Mouse (Mus musculus) limb, embryonic 12.5 days (tissue): ENCODE data around the gene Sephs1. TPM values are rescaled to one million over a fixed set of nuclear protein-coding genes. Genes with fewer than 3 reads are reported as not detected.

Experiments
- ATAC-seq: fragments of 200-750 bp; cut with Nextera tagmentation; 2 replicates; pipeline ENCODE4 v1.8.0; 2017; ENCODE audit warnings: low read depth, moderate TSS enrichment; ENCODE audit not compliant: insufficient number of reproducible peaks, insufficient read depth, low FRiP score, low TSS enrichment
- H3K27ac ChIP-seq: fragments of 300-500 bp; sonication (generic); 2 replicates; pipeline ENCODE4 v1.5.1; 2016; ENCODE audit warnings: mild to moderate bottlenecking, moderate library complexity
- H3K27me3 ChIP-seq: fragments of 300-500 bp; sonication (generic); 2 replicates; pipeline ENCODE4 v1.6.1; 2016; ENCODE audit warnings: mild to moderate bottlenecking, moderate library complexity
- H3K36me3 ChIP-seq: fragments of 300-500 bp; sonication (generic); 2 replicates; pipeline ENCODE4 v1.6.1; 2016; ENCODE audit warnings: mild to moderate bottlenecking, moderate library complexity
- H3K4me1 ChIP-seq: fragments of 300-500 bp; sonication (generic); replicated peaks from 2 replicates; pipeline ENCODE4 v1.6.1; 2016
- H3K4me2 ChIP-seq: fragments of 300-500 bp; sonication (generic); 2 replicates; pipeline ENCODE4 v1.6.1; 2016; ENCODE audit warnings: mild to moderate bottlenecking, moderate library complexity
- H3K4me3 ChIP-seq: fragments of 300-500 bp; sonication (generic); replicated peaks from 2 replicates; pipeline ENCODE4 v1.5.1; 2016; ENCODE audit warnings: mild to moderate bottlenecking
- H3K9ac ChIP-seq: fragments of 300-500 bp; sonication (generic); replicated peaks from 2 replicates; pipeline ENCODE4 v1.6.1; 2016; ENCODE audit warnings: mild to moderate bottlenecking, moderate library complexity
- H3K9me3 ChIP-seq: fragments of 300-500 bp; sonication (generic); 2 replicates; pipeline ENCODE4 v1.6.1; 2016; ENCODE audit warnings: mild to moderate bottlenecking, moderate library complexity
- WGBS: fragments of 180-500 bp; shearing (Covaris S2); methylation state at CpG from one replicate; pipeline ENCODE4 v1.1.7; 2016; 5-methylcytosine and 5-hydroxymethylcytosine counted together
- polyA plus RNA-seq: library from polyadenylated mRNA; unstranded; fragments of >200 nt; fragmentation: Nextera tagmentation; extraction: Ambion mirVana; gene quantifications from 2 replicates; pipeline ENCODE4 v1.2.1, GENCODE M21; 2016

Gene Sephs1
- polyA plus RNA-seq, 1 experiment from 2014 or later: 130 TPM

- 68% methylated on average over 3 of the region's 3 CpGs for WGBS
- Histone ChIP-seq H3K9me3 (no peaks in the 10 kb centered on the region), H3K4me3 (no peak overlapping the region), H3K4me2 (no peak overlapping the region), H3K36me3 (no peaks in the 10 kb centered on the region), H3K4me1 (peaks cover 7% of the 10 kb centered on the region; the same call in 1 of the 2 replicates), H3K9ac (no peak overlapping the region), H3K27ac (no peak overlapping the region), H3K27me3 (no peaks in the 10 kb centered on the region)
- ATAC-seq: no peak
These were observed 5.2 kb upstream of the Sephs1 start for GRCm38 (mm10) chr2:4876131-4876530.

- peak; percentile 20; the same call in 1 of the 2 replicates for ATAC-seq
- Histone ChIP-seq H3K27me3 (no peaks in the 10 kb centered on the region), H3K9me3 (no peaks in the 10 kb centered on the region), H3K4me2 (peak overlapping the region; percentile 70), H3K36me3 (peaks cover 18% of the 10 kb centered on the region), H3K27ac (peak overlapping the region; percentile 100), H3K4me1 (peaks cover 20% of the 10 kb centered on the region), H3K9ac (peak overlapping the region; percentile 99), H3K4me3 (peak overlapping the region; percentile 92)
- 2% methylated on average over 20 of the region's 20 CpGs for WGBS
These were observed 521 bp upstream of the Sephs1 start for GRCm38 (mm10) chr2:4880737-4881349.

DNA sequence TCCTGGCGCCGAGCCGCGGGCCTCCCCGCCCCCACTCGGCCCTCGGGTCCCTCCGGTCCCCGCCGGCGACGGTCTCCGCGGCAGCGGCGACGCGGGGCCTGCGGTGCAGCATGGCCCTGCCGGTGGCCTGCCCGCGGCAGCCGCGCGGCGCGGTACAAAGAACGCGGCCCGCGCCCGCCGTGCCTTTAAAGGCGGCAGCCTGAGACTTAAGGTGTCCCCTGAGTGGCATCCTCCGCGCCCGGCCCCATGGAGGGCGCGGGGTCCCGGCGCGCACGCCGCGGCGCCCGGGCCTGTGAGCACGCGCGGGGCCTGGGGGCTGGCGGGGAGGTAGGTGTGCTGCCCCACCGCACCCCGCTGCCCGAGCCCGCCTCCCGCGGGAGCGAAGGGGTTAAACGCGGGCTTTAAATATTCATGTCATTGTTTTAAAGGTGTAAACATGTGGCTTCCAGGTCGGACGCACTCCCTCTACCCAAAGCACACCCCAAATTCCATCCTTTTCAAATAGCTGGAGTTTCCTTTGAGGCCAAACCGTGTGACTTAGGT lies 956 bp downstream of the Sephs1 start:
- Histone ChIP-seq H3K9me3 (no peaks in the 10 kb centered on the region), H3K4me1 (peaks cover 20% of the 10 kb centered on the region), H3K36me3 (peaks cover 33% of the 10 kb centered on the region), H3K4me3 (peak overlapping the region; percentile 92), H3K27ac (peak overlapping the region; percentile 100), H3K27me3 (no peaks in the 10 kb centered on the region), H3K9ac (peak overlapping the region; percentile 99), H3K4me2 (peak overlapping the region; percentile 70)
- under 1% methylated on average over 56 of the region's 63 CpGs for WGBS
- ATAC-seq: peak; percentile 59

DNA sequence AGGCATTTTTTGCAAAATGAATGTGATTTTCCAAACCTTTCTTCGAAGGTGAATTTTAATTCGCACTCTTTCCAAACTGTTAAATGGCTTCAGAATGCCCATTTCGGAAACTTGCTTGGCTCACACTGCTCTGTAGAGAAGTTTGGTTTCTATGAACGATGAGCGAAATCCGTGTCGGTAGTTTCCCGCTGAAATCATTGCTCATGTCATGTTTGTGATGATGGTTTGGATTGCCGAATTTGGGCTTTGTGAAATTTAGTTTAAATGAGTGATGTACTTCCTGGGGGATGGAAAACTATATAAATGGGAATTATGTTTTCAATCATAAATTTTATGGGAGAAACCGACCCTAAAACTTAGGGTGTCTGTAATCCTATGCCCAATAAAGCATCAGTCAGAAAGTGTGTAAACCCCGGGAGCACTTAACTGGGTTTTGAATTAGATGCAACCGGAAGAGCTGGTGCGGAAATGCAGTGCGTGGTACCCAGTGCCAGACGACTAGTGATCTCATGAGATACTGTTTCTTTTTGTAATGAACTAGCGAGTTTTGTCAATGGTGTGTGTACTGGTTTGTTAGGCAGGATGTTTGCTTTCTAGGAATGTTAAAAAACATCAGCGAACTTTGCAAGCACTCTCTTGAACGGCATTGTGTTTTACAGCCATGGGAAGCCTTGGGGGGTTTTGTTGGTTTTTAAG lies 1.8 kb downstream of the Sephs1 start:
- WGBS: under 1% methylated on average over 18 of the region's 18 CpGs
- peaks cover 20% of the 10 kb centered on the region for H3K4me1 ChIP-seq
- H3K27me3 ChIP-seq: no peaks in the 10 kb centered on the region
- H3K27ac ChIP-seq: peak overlapping the region; percentile 100
- H3K4me3 ChIP-seq: peak overlapping the region; percentile 92
- H3K9me3 ChIP-seq: no peaks in the 10 kb centered on the region
- no peak for ATAC-seq
- H3K36me3 ChIP-seq: peaks cover 41% of the 10 kb centered on the region
- peak overlapping the region; percentile 70 for H3K4me2 ChIP-seq
- H3K9ac ChIP-seq: peak overlapping the region; percentile 99

DNA sequence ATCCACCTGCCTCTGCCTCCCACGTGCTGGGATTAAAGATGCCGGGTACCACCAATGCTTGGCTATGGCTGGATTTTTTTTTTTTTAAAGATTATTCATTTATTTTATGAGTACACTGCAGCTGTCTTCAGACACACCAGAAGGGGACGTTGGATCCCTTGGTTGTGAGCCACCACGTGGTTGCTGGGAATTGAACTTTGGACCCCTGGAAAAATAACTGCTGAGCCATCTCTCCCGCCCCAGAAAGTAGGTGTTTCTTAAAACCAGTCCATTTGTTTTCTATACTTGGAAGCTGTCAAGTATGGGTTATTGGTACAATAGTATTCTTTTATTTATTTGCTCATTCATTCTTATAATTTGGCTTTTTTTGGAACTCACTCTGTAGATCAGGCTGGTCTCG lies 5.5 kb downstream of the Sephs1 start:
- Histone ChIP-seq H3K36me3 (peaks cover 78% of the 10 kb centered on the region), H3K4me3 (no peak overlapping the region), H3K27ac (no peak overlapping the region), H3K27me3 (no peaks in the 10 kb centered on the region), H3K9ac (no peak overlapping the region), H3K4me2 (no peak overlapping the region), H3K4me1 (peaks cover 13% of the 10 kb centered on the region), H3K9me3 (no peaks in the 10 kb centered on the region)
- ATAC-seq: no peak
- 94% methylated on average over 6 of the region's 6 CpGs for WGBS

GRCm38 (mm10) chr2:4895598-4895997 lies 14.2 kb downstream of the Sephs1 start:
- WGBS: 84% methylated on average over 2 of the region's 2 CpGs
- no peak overlapping the region for H3K4me2 ChIP-seq

DNA sequence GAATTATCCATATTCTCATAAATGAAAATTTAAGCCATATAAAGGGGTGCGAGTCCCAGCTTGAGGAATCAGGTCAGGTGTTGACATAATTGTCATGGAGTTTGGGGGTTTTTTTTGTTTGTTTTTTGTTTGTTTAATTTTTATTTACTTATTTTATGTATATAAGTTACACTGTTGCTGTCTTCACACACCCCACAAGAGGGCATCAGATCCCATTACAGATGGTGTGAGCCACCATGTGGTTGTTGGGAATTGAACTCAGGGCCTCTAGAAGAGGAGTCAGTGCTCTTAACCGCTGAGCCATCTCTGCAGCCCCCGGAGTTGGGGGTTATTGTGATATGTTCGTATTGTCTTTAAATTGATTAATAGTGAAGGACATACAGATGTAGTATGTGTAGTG lies 15.6 kb downstream of the Sephs1 start:
- Histone ChIP-seq H3K4me2 (no peak overlapping the region), H3K27me3 (no peaks in the 10 kb centered on the region), H3K9ac (no peak overlapping the region), H3K36me3 (peaks cover 95% of the 10 kb centered on the region), H3K4me3 (no peak overlapping the region), H3K9me3 (no peaks in the 10 kb centered on the region), H3K4me1 (no peaks in the 10 kb centered on the region), H3K27ac (no peak overlapping the region)
- WGBS: 90% methylated on average over 4 of the region's 4 CpGs
- no peak for ATAC-seq

More at GRCm38 (mm10) chr2:4895598-4895997, 14.2 kb downstream of the Sephs1 start:
- Histone ChIP-seq H3K27me3 (no peaks in the 10 kb centered on the region), H3K4me1 (no peaks in the 10 kb centered on the region), H3K36me3 (peaks cover 94% of the 10 kb centered on the region), H3K9me3 (no peaks in the 10 kb centered on the region), H3K9ac (no peak overlapping the region), H3K27ac (no peak overlapping the region), H3K4me3 (no peak overlapping the region)
- no peak for ATAC-seq

GRCm38 (mm10) chr2:4900624-4901023 lies 19.3 kb downstream of the Sephs1 start:
- no peaks in the 10 kb centered on the region for H3K9me3 ChIP-seq
- H3K36me3 ChIP-seq: peaks cover 81% of the 10 kb centered on the region
- H3K27ac ChIP-seq: no peak overlapping the region
- no peak overlapping the region for H3K4me2 ChIP-seq
- no peak overlapping the region for H3K4me3 ChIP-seq
- no peaks in the 10 kb centered on the region for H3K4me1 ChIP-seq
- no peak overlapping the region for H3K9ac ChIP-seq
- WGBS: 93% methylated on average over 6 of the region's 6 CpGs
- H3K27me3 ChIP-seq: no peaks in the 10 kb centered on the region
- no peak for ATAC-seq

- H3K27me3 ChIP-seq: no peaks in the 10 kb centered on the region
- H3K9me3 ChIP-seq: no peaks in the 10 kb centered on the region
- H3K36me3 ChIP-seq: peaks cover 81% of the 10 kb centered on the region
- H3K4me1 ChIP-seq: no peaks in the 10 kb centered on the region
- ATAC-seq: no peak
- H3K4me3 ChIP-seq: no peak overlapping the region
- H3K4me2 ChIP-seq: no peak overlapping the region
- H3K9ac ChIP-seq: no peak overlapping the region
- no peak overlapping the region for H3K27ac ChIP-seq
- WGBS: 93% methylated on average over 5 of the region's 5 CpGs
These were observed 21.0 kb downstream of the Sephs1 start for GRCm38 (mm10) chr2:4902346-4902745.

DNA sequence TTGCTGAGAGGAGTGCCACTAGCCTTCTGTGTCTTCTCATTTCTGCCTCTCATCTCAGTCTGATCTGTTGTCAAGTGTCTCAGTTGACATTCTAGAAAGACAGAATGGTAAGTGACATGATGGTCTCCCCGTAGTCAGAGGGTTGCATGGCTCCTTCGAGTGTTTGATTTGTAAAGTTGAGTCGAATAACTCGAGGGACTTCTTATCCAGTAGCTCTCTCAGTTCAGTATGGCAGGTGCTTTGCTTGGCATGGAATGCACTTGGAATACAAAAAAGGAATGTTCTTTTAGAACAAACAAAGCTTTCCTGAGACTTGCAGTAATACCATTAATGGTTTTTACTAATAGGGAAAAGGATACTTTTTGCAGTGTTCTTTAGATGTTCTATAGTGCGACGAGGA lies 25.8 kb downstream of the Sephs1 start:
- H3K27ac ChIP-seq: no peak overlapping the region
- peaks cover 1% of the 10 kb centered on the region; the same call in 1 of the 2 replicates for H3K9me3 ChIP-seq
- no peak overlapping the region for H3K4me3 ChIP-seq
- H3K4me1 ChIP-seq: no peaks in the 10 kb centered on the region
- no peak overlapping the region for H3K4me2 ChIP-seq
- ATAC-seq: no peak
- 94% methylated on average over 6 of the region's 6 CpGs for WGBS
- no peak overlapping the region for H3K9ac ChIP-seq
- peaks cover 54% of the 10 kb centered on the region for H3K36me3 ChIP-seq
- H3K27me3 ChIP-seq: no peaks in the 10 kb centered on the region

- Histone ChIP-seq H3K4me1 (no peaks in the 10 kb centered on the region), H3K9ac (no peak overlapping the region), H3K4me3 (no peak overlapping the region), H3K27me3 (no peaks in the 10 kb centered on the region), H3K36me3 (peaks cover 48% of the 10 kb centered on the region), H3K9me3 (peaks cover 8% of the 10 kb centered on the region; the same call in 1 of the 2 replicates), H3K4me2 (no peak overlapping the region), H3K27ac (no peak overlapping the region)
- no peak for ATAC-seq
- WGBS: 82% methylated on average over 7 of the region's 7 CpGs
These were observed 26.6 kb downstream of the Sephs1 start for GRCm38 (mm10) chr2:4907916-4908315.
